Mouse (Mus musculus): ENCODE data around the gene Inpp5e. TPM values are rescaled to one million over a fixed set of nuclear protein-coding genes. Genes with fewer than 3 reads are reported as not detected.

The Inpp5e gene
- 4.9 TPM for polyA plus RNA-seq (2014; fragmentation: Illumina TruSeq; extraction: RNeasy Lipid Tissue Mini Kit (QIAGEN cat#74804); ENCODE audit: low read depth, low replicate concordance)

GRCm38 (mm10) chr2:26408515-26409356, at the start of gene Inpp5e:
Gene Inpp5e (minus strand): TSS chr2:26409203.

GRCm38 (mm10) chr2:26444946-26445665, 36.1 kb upstream of the Inpp5e start, which contains the start of gene Sec16a:
Gene Sec16a (minus strand): TSS chr2:26445216.

GRCm38 (mm10) chr2:26389154-26389690, 19.8 kb downstream of the Inpp5e start, which contains the start of the genes Entr1 and Pmpca:
Gene Entr1 (minus strand): TSS chr2:26389316.
Gene Pmpca (plus strand): TSS chr2:26389339.

GRCm38 (mm10) chr2:26380131-26380771, 28.8 kb downstream of the Inpp5e start, which contains the start of gene Snapc4:
Gene Snapc4 (minus strand): TSS chr2:26380653.

GRCm38 (mm10) chr2:26360772-26361171, 48.2 kb downstream of the Inpp5e start, which contains the start of gene Card9:
Gene Card9 (minus strand): TSS chr2:26360918.

GRCm38 (mm10) chr2:26351358-26352290, 57.4 kb downstream of the Inpp5e start, which contains the start of gene Dnlz:
Gene Dnlz (minus strand): TSS chr2:26352110.

Other genes with a start within 250 kb of the Inpp5e start
- not detected for gene Lhx3, start 200.9 kb downstream of the Inpp5e start, polyA plus RNA-seq (2014; fragmentation: Illumina TruSeq; extraction: RNeasy Lipid Tissue Mini Kit (QIAGEN cat#74804); ENCODE audit: low read depth, low replicate concordance)
- 2.5 TPM for gene Qsox2, start 171.7 kb downstream of the Inpp5e start, polyA plus RNA-seq (2014; fragmentation: Illumina TruSeq; extraction: RNeasy Lipid Tissue Mini Kit (QIAGEN cat#74804); ENCODE audit: low read depth, low replicate concordance)
- gene Ccdc187, start 114.6 kb downstream of the Inpp5e start, polyA plus RNA-seq (2014; fragmentation: Illumina TruSeq; extraction: RNeasy Lipid Tissue Mini Kit (QIAGEN cat#74804); ENCODE audit: low read depth, low replicate concordance) = not detected
- gene Gpsm1, start 93.7 kb downstream of the Inpp5e start, polyA plus RNA-seq (2014; fragmentation: Illumina TruSeq; extraction: RNeasy Lipid Tissue Mini Kit (QIAGEN cat#74804); ENCODE audit: low read depth, low replicate concordance) = 0.42 TPM
- gene Dnlz, start 57.1 kb downstream of the Inpp5e start, polyA plus RNA-seq (2014; fragmentation: Illumina TruSeq; extraction: RNeasy Lipid Tissue Mini Kit (QIAGEN cat#74804); ENCODE audit: low read depth, low replicate concordance) = 1.2 TPM
- gene Card9, start 48.3 kb downstream of the Inpp5e start, polyA plus RNA-seq (2014; fragmentation: Illumina TruSeq; extraction: RNeasy Lipid Tissue Mini Kit (QIAGEN cat#74804); ENCODE audit: low read depth, low replicate concordance) = not detected
- gene Snapc4, start 28.6 kb downstream of the Inpp5e start, polyA plus RNA-seq (2014; fragmentation: Illumina TruSeq; extraction: RNeasy Lipid Tissue Mini Kit (QIAGEN cat#74804); ENCODE audit: low read depth, low replicate concordance) = 3.6 TPM
- 17.3 TPM for gene Entr1, start 19.9 kb downstream of the Inpp5e start, polyA plus RNA-seq (2014; fragmentation: Illumina TruSeq; extraction: RNeasy Lipid Tissue Mini Kit (QIAGEN cat#74804); ENCODE audit: low read depth, low replicate concordance)
- gene Pmpca, start 19.9 kb downstream of the Inpp5e start, polyA plus RNA-seq (2014; fragmentation: Illumina TruSeq; extraction: RNeasy Lipid Tissue Mini Kit (QIAGEN cat#74804); ENCODE audit: low read depth, low replicate concordance) = 60.6 TPM
- gene Sec16a, start 36.0 kb upstream of the Inpp5e start, polyA plus RNA-seq (2014; fragmentation: Illumina TruSeq; extraction: RNeasy Lipid Tissue Mini Kit (QIAGEN cat#74804); ENCODE audit: low read depth, low replicate concordance) = 49.1 TPM
- 1.0 TPM for gene Notch1, start 107.5 kb upstream of the Inpp5e start, polyA plus RNA-seq (2014; fragmentation: Illumina TruSeq; extraction: RNeasy Lipid Tissue Mini Kit (QIAGEN cat#74804); ENCODE audit: low read depth, low replicate concordance)
- 12.2 TPM for gene Egfl7, start 170.8 kb upstream of the Inpp5e start, polyA plus RNA-seq (2014; fragmentation: Illumina TruSeq; extraction: RNeasy Lipid Tissue Mini Kit (QIAGEN cat#74804); ENCODE audit: low read depth, low replicate concordance)
- gene Gm20532, start 177.4 kb upstream of the Inpp5e start, polyA plus RNA-seq (2014; fragmentation: Illumina TruSeq; extraction: RNeasy Lipid Tissue Mini Kit (QIAGEN cat#74804); ENCODE audit: low read depth, low replicate concordance) = not detected
- 29.5 TPM for gene Agpat2, start 195.2 kb upstream of the Inpp5e start, polyA plus RNA-seq (2014; fragmentation: Illumina TruSeq; extraction: RNeasy Lipid Tissue Mini Kit (QIAGEN cat#74804); ENCODE audit: low read depth, low replicate concordance)
- gene Fam69b, start 219.3 kb upstream of the Inpp5e start, polyA plus RNA-seq (2014; fragmentation: Illumina TruSeq; extraction: RNeasy Lipid Tissue Mini Kit (QIAGEN cat#74804); ENCODE audit: low read depth, low replicate concordance) = not detected

All from liver, adult 10 weeks (tissue).